In genomic region chr2:21908813-21909480, GRCm38 (mm10) we compare ENCODE assay signal across 9 mouse cellular contexts.
DNase-seq lines count a peak whose midpoint lies in the region; ATAC-seq and TF ChIP-seq lines count a peak whose summit lies in the region.
"Had no signal": no experiment of that assay in that cellular context is flagged by ENCODE, and none has a peak within 500 bp of the region (broad histone marks: within the 10 kb centered on the region; RNA-seq: fewer than 3 reads in every experiment).

No protein-coding gene starts in this region.

- WGBS in forebrain, embryonic 13.5 days, result 78% methylated on average over 7 of the region's 7 CpGs
- WGBS in forebrain, embryonic 10.5 days, result 86% methylated on average over 7 of the region's 7 CpGs
- WGBS in lung, embryonic 14.5 days, result 60% methylated on average over 7 of the region's 7 CpGs
- 49% methylated on average over 7 of the region's 7 CpGs for WGBS in liver, embryonic 13.5 days (ENCODE audit: insufficient replicate concordance)

- H3K9me3 ChIP-seq in forebrain, embryonic 13.5 days (replicated peaks), result no peaks in the 10 kb centered on the region
- no peaks in the 10 kb centered on the region for H3K9me3 ChIP-seq in forebrain, embryonic 10.5 days
- no peaks in the 10 kb centered on the region for H3K9me3 ChIP-seq in lung, embryonic 14.5 days (ENCODE audit: low read depth, low read length)
- H3K9me3 ChIP-seq in liver, embryonic 13.5 days (replicated peaks), result no peaks in the 10 kb centered on the region

- H3K27ac ChIP-seq in forebrain, embryonic 13.5 days, result no peak overlapping the region
- H3K27ac ChIP-seq in forebrain, embryonic 10.5 days, result no peak overlapping the region
- no peak overlapping the region for H3K27ac ChIP-seq in lung, embryonic 14.5 days (ENCODE audit: low read depth)
- no peak overlapping the region for H3K27ac ChIP-seq in liver, embryonic 13.5 days

- no peak for DNase-seq in forebrain, embryonic 10.5 days (ENCODE audit: extremely low spot score, low spot score)
- no peak for DNase-seq in lung, embryonic 14.5 days
- DNase-seq in lung, postnatal 25 days (ENCODE audit: low spot score), result no peak
- DNase-seq in heart, adult 9 months (ENCODE audit: low spot score in 2 of 2), result peak; percentile 28 to 33
- no peak for DNase-seq in liver, embryonic 13.5 days
- DNase-seq in right cerebral cortex, postnatal 36 days (ENCODE audit: low spot score in 2 of 2), result no peak
- DNase-seq in spleen, adult 12 weeks (ENCODE audit: low spot score), result no peak

- H3K36me3 ChIP-seq in forebrain, embryonic 13.5 days (ENCODE audit: poor library complexity, severe bottlenecking), result no peaks in the 10 kb centered on the region
- H3K36me3 ChIP-seq in forebrain, embryonic 10.5 days (replicated peaks), result no peaks in the 10 kb centered on the region
- H3K36me3 ChIP-seq in lung, embryonic 14.5 days (ENCODE audit: insufficient read depth), result no peaks in the 10 kb centered on the region
- H3K36me3 ChIP-seq in liver, embryonic 13.5 days, result no peaks in the 10 kb centered on the region

- no peak for TF ChIP-seq CTCF in lung, embryonic 14.5 days (IDR thresholded peaks at IDR 0.05; ENCODE audit: low read depth)

- ATAC-seq in forebrain, embryonic 13.5 days, result no peak
- ATAC-seq in lung, embryonic 14.5 days (ENCODE audit: insufficient read depth), result no peak
- ATAC-seq in liver, embryonic 13.5 days (ENCODE audit: low read depth), result no peak
- ATAC-seq: intestine, postnatal 0 days had no signal

- no peaks in the 10 kb centered on the region for H3K27me3 ChIP-seq in forebrain, embryonic 13.5 days
- no peaks in the 10 kb centered on the region for H3K27me3 ChIP-seq in forebrain, embryonic 10.5 days (ENCODE audit: poor library complexity, severe bottlenecking)
- H3K27me3 ChIP-seq in lung, embryonic 14.5 days (ENCODE audit: insufficient read depth, low read length), result no peaks in the 10 kb centered on the region
- no peaks in the 10 kb centered on the region for H3K27me3 ChIP-seq in liver, embryonic 13.5 days

- H3K4me3 ChIP-seq in forebrain, embryonic 13.5 days, result no peak overlapping the region
- H3K4me3 ChIP-seq in forebrain, embryonic 10.5 days, result no peak overlapping the region
- H3K4me3 ChIP-seq in lung, embryonic 14.5 days (ENCODE audit: low read depth, low read length), result no peak overlapping the region
- no peak overlapping the region for H3K4me3 ChIP-seq in liver, embryonic 13.5 days (replicated peaks)

- peak overlapping the region; percentile 37; the same call in 1 of the 2 replicates for H3K4me2 ChIP-seq in forebrain, embryonic 13.5 days
- H3K4me2 ChIP-seq in lung, embryonic 14.5 days, result peak overlapping the region; percentile 51
- 0 out of 2 replicates have a peak overlapping the region, but pooled peaks have one; percentile 36 for H3K4me2 ChIP-seq in liver, embryonic 13.5 days

- H3K4me1 ChIP-seq in forebrain, embryonic 13.5 days, result no peaks in the 10 kb centered on the region
- H3K4me1 ChIP-seq in forebrain, embryonic 10.5 days, result peaks cover 4% of the 10 kb centered on the region; the same call in 1 of the 2 replicates
- H3K4me1 ChIP-seq in lung, embryonic 14.5 days (ENCODE audit: insufficient read depth), result no peaks in the 10 kb centered on the region
- no peaks in the 10 kb centered on the region for H3K4me1 ChIP-seq in liver, embryonic 13.5 days (replicated peaks)

- H3K9ac ChIP-seq in forebrain, embryonic 13.5 days, result no peak overlapping the region
- no peak overlapping the region for H3K9ac ChIP-seq in lung, embryonic 14.5 days
- no peak overlapping the region for H3K9ac ChIP-seq in liver, embryonic 13.5 days

Comparison
In these comparisons a context has a peak if more than half of its experiments do, and no peak if none do; other contexts are left out.
1. DNase-seq: peak in heart, adult 9 months (2 of 2); none in forebrain, embryonic 10.5 days (single experiment), lung, embryonic 14.5 days (single experiment), lung, postnatal 25 days (single experiment), liver, embryonic 13.5 days (single experiment), right cerebral cortex, postnatal 36 days (0 of 2) and spleen, adult 12 weeks (single experiment).
2. Peak in every context shown above with its lines, with median percentiles within 50 percentile points of each other: H3K4me2 ChIP-seq.